ENCODE assay signal across 23 mouse cellular contexts in genomic region chr10:63365918-63366455, GRCm38 (mm10). TPM values are rescaled to one million over a fixed set of nuclear protein-coding genes. Genes with fewer than 3 reads are reported as not detected.
DNase-seq lines count a peak whose midpoint lies in the region; ATAC-seq and TF ChIP-seq lines count a peak whose summit lies in the region.
"Had no signal": no experiment of that assay in that cellular context is flagged by ENCODE, and none has a peak within 500 bp of the region (broad histone marks: within the 10 kb centered on the region; RNA-seq: fewer than 3 reads in every experiment).

No protein-coding gene starts in this region.

- TF ChIP-seq CTCF in forebrain, postnatal 0 days (IDR thresholded peaks at IDR 0.05; ENCODE audit: low read depth) = no peak
- TF ChIP-seq CTCF in hindbrain, postnatal 0 days (IDR thresholded peaks at IDR 0.05; ENCODE audit: low read depth) = no peak
- TF ChIP-seq CTCF in E14TG2a.4 (conservative IDR thresholded peaks at IDR 0.05; ENCODE audit: low read length) = no peak
- no peak for TF ChIP-seq CTCF in cerebellum, adult 2 months (IDR thresholded peaks at IDR 0.05; ENCODE audit: borderline replicate concordance, insufficient read depth, low read depth, low read length)

- H3K36me3 ChIP-seq in forebrain, embryonic 13.5 days (ENCODE audit: poor library complexity, severe bottlenecking) = no peaks in the 10 kb centered on the region
- H3K36me3 ChIP-seq in forebrain, postnatal 0 days (ENCODE audit: insufficient read depth) = no peaks in the 10 kb centered on the region
- H3K36me3 ChIP-seq in hindbrain, embryonic 12.5 days = no peaks in the 10 kb centered on the region
- H3K36me3 ChIP-seq in hindbrain, postnatal 0 days (ENCODE audit: insufficient read depth, low read length) = no peaks in the 10 kb centered on the region
- H3K36me3 ChIP-seq in E14TG2a.4 (ENCODE audit: insufficient read depth, low read length) = no peaks in the 10 kb centered on the region
- H3K36me3 ChIP-seq in embryonic facial prominence, embryonic 12.5 days = no peaks in the 10 kb centered on the region
- H3K36me3 ChIP-seq: midbrain, embryonic 10.5 days had no signal

- H3K9me3 ChIP-seq in forebrain, embryonic 13.5 days (replicated peaks) = no peaks in the 10 kb centered on the region
- H3K9me3 ChIP-seq in forebrain, postnatal 0 days (ENCODE audit: low read length) = no peaks in the 10 kb centered on the region
- no peaks in the 10 kb centered on the region for H3K9me3 ChIP-seq in hindbrain, embryonic 12.5 days (replicated peaks)
- H3K9me3 ChIP-seq in hindbrain, postnatal 0 days (ENCODE audit: low read length) = no peaks in the 10 kb centered on the region
- H3K9me3 ChIP-seq in E14TG2a.4 (ENCODE audit: low read length) = peaks cover 6% of the 10 kb centered on the region
- H3K9me3 ChIP-seq in embryonic facial prominence, embryonic 12.5 days = no peaks in the 10 kb centered on the region
- H3K9me3 ChIP-seq: midbrain, embryonic 10.5 days had no signal

- no peak overlapping the region for H3K27ac ChIP-seq in forebrain, embryonic 13.5 days
- no peak overlapping the region for H3K27ac ChIP-seq in forebrain, postnatal 0 days (ENCODE audit: low read depth, low read length)
- H3K27ac ChIP-seq in hindbrain, embryonic 12.5 days = no peak overlapping the region
- H3K27ac ChIP-seq in hindbrain, postnatal 0 days = no peak overlapping the region
- no peak overlapping the region for H3K27ac ChIP-seq in embryonic facial prominence, embryonic 12.5 days
- no peak overlapping the region for H3K27ac ChIP-seq in cerebellum, adult 2 months (ENCODE audit: insufficient read depth, low read length)
- H3K27ac ChIP-seq: midbrain, embryonic 10.5 days; stomach, postnatal 0 days had no signal

- no peak for TF ChIP-seq POLR2A in cerebellum, adult 2 months (IDR thresholded peaks at IDR 0.05; ENCODE audit: borderline replicate concordance, insufficient read depth, low read length)

- WGBS in forebrain, embryonic 13.5 days = 55% methylated on average over 7 of the region's 7 CpGs
- WGBS in forebrain, postnatal 0 days = 53% methylated on average over 7 of the region's 7 CpGs
- WGBS in hindbrain, embryonic 12.5 days = 66% methylated on average over 7 of the region's 7 CpGs
- WGBS in hindbrain, postnatal 0 days = 58% methylated on average over 7 of the region's 7 CpGs
- WGBS in embryonic facial prominence, embryonic 12.5 days = 56% methylated on average over 7 of the region's 7 CpGs
- 46% methylated on average over 7 of the region's 7 CpGs for WGBS in cerebellum, adult 2 months

- no peak overlapping the region for H3K9ac ChIP-seq in forebrain, embryonic 13.5 days
- no peak overlapping the region for H3K9ac ChIP-seq in forebrain, postnatal 0 days
- H3K9ac ChIP-seq in hindbrain, embryonic 12.5 days = no peak overlapping the region
- no peak overlapping the region for H3K9ac ChIP-seq in hindbrain, postnatal 0 days (replicated peaks; ENCODE audit: low read length)
- no peak overlapping the region for H3K9ac ChIP-seq in embryonic facial prominence, embryonic 12.5 days

- H3K4me2 ChIP-seq in forebrain, embryonic 13.5 days = 0 out of 2 replicates have a peak overlapping the region, but pooled peaks have one; percentile 13
- no peak overlapping the region for H3K4me2 ChIP-seq in forebrain, postnatal 0 days (ENCODE audit: low read depth)
- peak overlapping the region; percentile 29; the same call in 1 of the 2 replicates for H3K4me2 ChIP-seq in hindbrain, embryonic 12.5 days (replicated peaks)
- no peak overlapping the region for H3K4me2 ChIP-seq in hindbrain, postnatal 0 days (ENCODE audit: low read depth, low read length)
- peak overlapping the region; percentile 11; the same call in 1 of the 2 replicates for H3K4me2 ChIP-seq in embryonic facial prominence, embryonic 12.5 days (replicated peaks)

- no peak for DNase-seq in forebrain, postnatal 0 days
- no peak for DNase-seq in hindbrain, postnatal 0 days (ENCODE audit: low spot score)
- no peak for DNase-seq in cerebellum, adult 2 months
- no peak for DNase-seq in ovary, postnatal 10 days (ENCODE audit: low spot score)
- DNase-seq: adrenal gland, adult 8-10 months; cerebellum, adult 18-20 months; gastrocnemius, postnatal 36 days; kidney, adult 9 months; lung, postnatal 14 days; thymus, postnatal 14 days had no signal

- H3K4me3 ChIP-seq in forebrain, embryonic 13.5 days = no peak overlapping the region
- no peak overlapping the region for H3K4me3 ChIP-seq in forebrain, postnatal 0 days (ENCODE audit: low read depth, low read length)
- no peak overlapping the region for H3K4me3 ChIP-seq in hindbrain, embryonic 12.5 days
- no peak overlapping the region for H3K4me3 ChIP-seq in hindbrain, postnatal 0 days (ENCODE audit: low read length)
- H3K4me3 ChIP-seq in E14TG2a.4 (replicated peaks; ENCODE audit: low read length) = peak overlapping the region; percentile 61
- H3K4me3 ChIP-seq in embryonic facial prominence, embryonic 12.5 days = no peak overlapping the region
- H3K4me3 ChIP-seq in cerebellum, adult 2 months (replicated peaks; ENCODE audit: insufficient read depth, low read depth, low read length) = no peak overlapping the region
- H3K4me3 ChIP-seq: erythroblast, embryonic 14.5 days; midbrain, embryonic 10.5 days had no signal

- H3K27me3 ChIP-seq in forebrain, embryonic 13.5 days = no peaks in the 10 kb centered on the region
- H3K27me3 ChIP-seq in forebrain, postnatal 0 days (ENCODE audit: insufficient read depth, low read length) = no peaks in the 10 kb centered on the region
- H3K27me3 ChIP-seq in hindbrain, embryonic 12.5 days = no peaks in the 10 kb centered on the region
- H3K27me3 ChIP-seq in hindbrain, postnatal 0 days (ENCODE audit: insufficient read depth, low read length) = no peaks in the 10 kb centered on the region
- no peaks in the 10 kb centered on the region for H3K27me3 ChIP-seq in E14TG2a.4 (ENCODE audit: insufficient read depth, low read length)
- H3K27me3 ChIP-seq in embryonic facial prominence, embryonic 12.5 days = no peaks in the 10 kb centered on the region
- no peaks in the 10 kb centered on the region for H3K27me3 ChIP-seq in cerebellum, adult 2 months (ENCODE audit: control insufficient read depth, insufficient read depth, low read length)

- ATAC-seq in forebrain, embryonic 13.5 days = no peak
- no peak for ATAC-seq in forebrain, postnatal 0 days
- no peak for ATAC-seq in hindbrain, embryonic 12.5 days (ENCODE audit: low FRiP score)
- no peak for ATAC-seq in hindbrain, postnatal 0 days
- no peak for ATAC-seq in embryonic facial prominence, embryonic 12.5 days (ENCODE audit: insufficient number of reproducible peaks, insufficient read depth, low FRiP score, low TSS enrichment)

- H3K4me1 ChIP-seq in forebrain, embryonic 13.5 days = no peaks in the 10 kb centered on the region
- no peaks in the 10 kb centered on the region for H3K4me1 ChIP-seq in forebrain, postnatal 0 days (ENCODE audit: insufficient read depth)
- H3K4me1 ChIP-seq in hindbrain, embryonic 12.5 days = no peaks in the 10 kb centered on the region
- no peaks in the 10 kb centered on the region for H3K4me1 ChIP-seq in hindbrain, postnatal 0 days (ENCODE audit: insufficient read depth, low read length)
- peaks cover 73% of the 10 kb centered on the region for H3K4me1 ChIP-seq in E14TG2a.4 (replicated peaks; ENCODE audit: low read depth, low read length)
- H3K4me1 ChIP-seq in embryonic facial prominence, embryonic 12.5 days = no peaks in the 10 kb centered on the region
- H3K4me1 ChIP-seq in cerebellum, adult 2 months (ENCODE audit: control insufficient read depth, insufficient read depth, low read length) = no peaks in the 10 kb centered on the region
- H3K4me1 ChIP-seq: midbrain, embryonic 10.5 days had no signal

RNA-seq across cellular contexts. Expression of gene Sirt1, which starts 15.5 kb away (rescaled TPM):
- 5.0 and 5.3 TPM in 2 replicates for polyA plus RNA-seq in forebrain, embryonic 13.5 days (2015; fragmentation: Nextera tagmentation; extraction: Ambion mirVana)
- 24.0 and 28.3 TPM in 2 replicates for total RNA-seq in forebrain, postnatal 0 days (2014; rRNA removed)
- 2.7 and 3.3 TPM in 2 replicates for polyA plus RNA-seq in forebrain, postnatal 0 days (2015; fragmentation: Nextera tagmentation; extraction: Ambion mirVana)
- 7.8 and 8.6 TPM in 2 replicates for polyA plus RNA-seq in hindbrain, embryonic 12.5 days (2016; fragmentation: Nextera tagmentation; extraction: Ambion mirVana)
- 11.0 and 12.6 TPM in 2 replicates for total RNA-seq in hindbrain, postnatal 0 days (2014; rRNA removed)
- polyA plus RNA-seq in hindbrain, postnatal 0 days (2015; fragmentation: Nextera tagmentation; extraction: Ambion mirVana) = 3.2 and 3.5 TPM in 2 replicates
- polyA plus RNA-seq in embryonic facial prominence, embryonic 12.5 days (2016; fragmentation: Nextera tagmentation; extraction: Ambion mirVana) = 7.3 and 8.3 TPM in 2 replicates
- 15.3 and 17.2 TPM in 2 replicates for polyA plus RNA-seq in cerebellum, adult 2 months (2012; rRNA removed)

RNA-seq across cellular contexts. Expression of gene Dnajc12, which starts 16.3 kb away (rescaled TPM):
- 8.3 and 9.1 TPM in 2 replicates for polyA plus RNA-seq in forebrain, embryonic 13.5 days (2015; fragmentation: Nextera tagmentation; extraction: Ambion mirVana)
- total RNA-seq in forebrain, postnatal 0 days (2014; rRNA removed) = 5.6 and 8.4 TPM in 2 replicates
- 8.0 and 11.0 TPM in 2 replicates for polyA plus RNA-seq in forebrain, postnatal 0 days (2015; fragmentation: Nextera tagmentation; extraction: Ambion mirVana)
- polyA plus RNA-seq in hindbrain, embryonic 12.5 days (2016; fragmentation: Nextera tagmentation; extraction: Ambion mirVana) = 14.1 and 17.4 TPM in 2 replicates
- total RNA-seq in hindbrain, postnatal 0 days (2014; rRNA removed) = 6.6 and 8.4 TPM in 2 replicates
- 23.4 and 24.2 TPM in 2 replicates for polyA plus RNA-seq in hindbrain, postnatal 0 days (2015; fragmentation: Nextera tagmentation; extraction: Ambion mirVana)
- polyA plus RNA-seq in embryonic facial prominence, embryonic 12.5 days (2016; fragmentation: Nextera tagmentation; extraction: Ambion mirVana) = 11.0 and 11.6 TPM in 2 replicates
- polyA plus RNA-seq in cerebellum, adult 2 months (2012; rRNA removed) = 32.1 and 34.2 TPM in 2 replicates

RNA-seq across cellular contexts. Expression of gene Gm7075, which starts 55.6 kb away (rescaled TPM):
- not detected in 2 replicates for polyA plus RNA-seq in forebrain, embryonic 13.5 days (2015; fragmentation: Nextera tagmentation; extraction: Ambion mirVana)
- total RNA-seq in forebrain, postnatal 0 days (2014; rRNA removed) = not detected in 2 replicates
- not detected in 2 replicates for polyA plus RNA-seq in forebrain, postnatal 0 days (2015; fragmentation: Nextera tagmentation; extraction: Ambion mirVana)
- not detected in 2 replicates for polyA plus RNA-seq in hindbrain, embryonic 12.5 days (2016; fragmentation: Nextera tagmentation; extraction: Ambion mirVana)
- total RNA-seq in hindbrain, postnatal 0 days (2014; rRNA removed) = not detected in 2 replicates
- not detected in 2 replicates for polyA plus RNA-seq in hindbrain, postnatal 0 days (2015; fragmentation: Nextera tagmentation; extraction: Ambion mirVana)
- polyA plus RNA-seq in embryonic facial prominence, embryonic 12.5 days (2016; fragmentation: Nextera tagmentation; extraction: Ambion mirVana) = not detected in 2 replicates
- polyA plus RNA-seq in cerebellum, adult 2 months (2012; rRNA removed) = not detected in 2 replicates
- total RNA-seq: adrenal gland, adult 8-10 months; common myeloid progenitor, adult 5-6 weeks; gastrocnemius, postnatal 36 days; layer of hippocampus, adult 18-20 months had no signal
- polyA plus RNA-seq: brain, embryonic 14.5 days; erythroblast, embryonic 14.5 days; frontal cortex, adult 2 months; limb, embryonic 11.5 days; liver, embryonic 16.5 days; midbrain, embryonic 10.5 days; stomach, postnatal 0 days had no signal

Comparison
In these comparisons a context has a peak if more than half of its experiments do, and no peak if none do; other contexts are left out.
1. H3K4me2 ChIP-seq: peak in forebrain, embryonic 13.5 days (single experiment), hindbrain, embryonic 12.5 days (single experiment) and embryonic facial prominence, embryonic 12.5 days (single experiment); none in forebrain, postnatal 0 days (single experiment) and hindbrain, postnatal 0 days (single experiment).